Mouse (Mus musculus) olfactory bulb, adult 2 months (tissue): ENCODE results near the gene 6030445D17Rik.

Experiments
- CTCF ChIP-seq: fragments of 200-500 bp; IDR thresholded peaks from 2 replicates; pipeline ENCODE4 v1.5.1; 2012; ENCODE audit warnings: low read depth, mild to moderate bottlenecking, low read length, moderate library complexity; ENCODE audit not compliant: insufficient read depth
- POLR2A ChIP-seq: fragments of 200-500 bp; IDR thresholded peaks from 2 replicates; pipeline ENCODE4 v1.6.1; 2012; ENCODE audit warnings: mild to moderate bottlenecking, low read depth, low read length, moderate library complexity; ENCODE audit not compliant: insufficient read depth

DNA sequence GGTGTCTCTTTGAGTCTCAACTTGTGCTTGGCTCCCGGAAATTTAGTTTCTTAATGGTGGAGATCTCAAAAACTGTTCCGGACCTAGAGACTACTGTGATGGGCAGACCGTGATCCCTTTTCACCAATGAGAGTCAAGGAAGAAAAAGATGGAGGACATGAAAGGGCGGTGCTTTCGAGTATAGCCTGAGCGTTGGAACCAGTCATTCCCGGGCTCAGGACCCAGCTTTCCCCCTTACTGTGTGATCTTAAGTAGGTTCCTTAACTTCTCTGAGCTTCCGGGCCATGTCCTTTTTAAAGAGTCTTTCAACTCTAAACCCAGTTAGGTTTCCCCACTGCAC, 759 bp downstream of the 6030445D17Rik start:
- TF ChIP-seq CTCF (no peak), POLR2A (no peak)
